Mouse (Mus musculus): ENCODE data around the gene Gm11146. TPM values are rescaled to one million over a fixed set of nuclear protein-coding genes. Genes with fewer than 3 reads are reported as not detected.
A peak's percentile ranks its signal among the peaks of the same experiment; 100 is the strongest.

The Gm11146 gene
- polyA plus RNA-seq, 1 experiment, result not detected

GRCm38 (mm10) chr16:77556446-77557105 lies 45.3 kb downstream of the Gm11146 start:
- no peaks in the 10 kb centered on the region for H3K27me3 ChIP-seq (ENCODE audit: control insufficient read depth, insufficient read depth, insufficient read length)
- no peak overlapping the region for H3K4me3 ChIP-seq (ENCODE audit: insufficient read depth, poor library complexity, severe bottlenecking)
- no peaks in the 10 kb centered on the region for H3K36me3 ChIP-seq (ENCODE audit: control insufficient read depth, insufficient read depth)
- H3K79me2 ChIP-seq (ENCODE audit: control insufficient read depth, insufficient read depth), result no peaks in the 10 kb centered on the region
- TF ChIP-seq USF1 (IDR thresholded peaks at IDR 0.05; ENCODE audit: low read depth), result no peak
- no peak for TF ChIP-seq CTCF (IDR thresholded peaks at IDR 0.05; ENCODE audit: control insufficient read depth, insufficient read depth, insufficient read length)
- no peak for TF ChIP-seq MAX (IDR thresholded peaks at IDR 0.05)
- TF ChIP-seq MYOD1 (IDR thresholded peaks at IDR 0.05; ENCODE audit: control insufficient read depth, insufficient read length, low read depth), result no peak
- no peak for TF ChIP-seq MYOG (IDR thresholded peaks at IDR 0.05; ENCODE audit: control insufficient read depth, extremely low read depth, insufficient read length)
- no peak for TF ChIP-seq CEBPB (IDR thresholded peaks at IDR 0.05; ENCODE audit: low read depth)
- no peak for TF ChIP-seq FOSL1 (IDR thresholded peaks at IDR 0.05; ENCODE audit: insufficient read depth, low read length, poor library complexity, severe bottlenecking)
- H3ac ChIP-seq (ENCODE audit: control insufficient read depth, insufficient read length, low read depth), result no peak overlapping the region
- H3K79me3 ChIP-seq (ENCODE audit: low read depth), result no peaks in the 10 kb centered on the region

DNA sequence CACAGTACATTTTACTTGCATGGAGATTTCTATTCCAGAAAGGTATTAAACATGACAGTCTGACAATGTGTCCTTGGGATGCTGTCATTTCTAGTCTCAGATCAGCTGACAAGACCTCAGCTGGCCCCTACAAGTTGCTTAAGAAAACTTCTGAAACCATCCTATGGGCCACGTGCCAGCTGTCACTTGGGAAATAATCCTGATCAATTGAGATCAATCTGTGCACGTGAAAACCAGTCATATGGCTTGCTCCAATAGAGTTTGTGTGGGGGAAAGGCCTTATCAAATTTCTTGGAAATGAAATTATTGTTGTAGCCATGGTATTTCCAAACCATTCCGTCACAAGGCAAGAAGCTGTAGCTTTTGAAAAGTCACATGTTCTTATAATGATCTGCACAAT lies 50.8 kb downstream of the Gm11146 start:
- H3K79me2 ChIP-seq (ENCODE audit: control insufficient read depth, insufficient read depth), result no peaks in the 10 kb centered on the region
- H3K4me3 ChIP-seq (ENCODE audit: insufficient read depth, poor library complexity, severe bottlenecking), result no peak overlapping the region
- H3K79me3 ChIP-seq (ENCODE audit: low read depth), result no peaks in the 10 kb centered on the region
- H3K36me3 ChIP-seq (ENCODE audit: control insufficient read depth, insufficient read depth), result no peaks in the 10 kb centered on the region
- H3ac ChIP-seq (ENCODE audit: control insufficient read depth, insufficient read length, low read depth), result no peak overlapping the region
- no peaks in the 10 kb centered on the region for H3K27me3 ChIP-seq (ENCODE audit: control insufficient read depth, insufficient read depth, insufficient read length)
- TF ChIP-seq MAX (IDR thresholded peaks at IDR 0.05), result no peak
- no peak for TF ChIP-seq MYOG (IDR thresholded peaks at IDR 0.05; ENCODE audit: control insufficient read depth, extremely low read depth, insufficient read length)
- no peak for TF ChIP-seq USF1 (IDR thresholded peaks at IDR 0.05; ENCODE audit: low read depth)
- TF ChIP-seq CEBPB (IDR thresholded peaks at IDR 0.05; ENCODE audit: low read depth), result no peak
- TF ChIP-seq CTCF (IDR thresholded peaks at IDR 0.05; ENCODE audit: control insufficient read depth, insufficient read depth, insufficient read length), result no peak
- TF ChIP-seq FOSL1 (IDR thresholded peaks at IDR 0.05; ENCODE audit: insufficient read depth, low read length, poor library complexity, severe bottlenecking), result no peak
- TF ChIP-seq MYOD1 (IDR thresholded peaks at IDR 0.05; ENCODE audit: control insufficient read depth, insufficient read length, low read depth), result no peak

Small RNAs within 50 kb of the gene (microRNA-seq; reads per million reads assigned to microRNA genes)
- gene Mir125b-2 (ENCODE audit: borderline microRNAs expressed) (389 reads per million, percentile 82 among the genes with 10 or more reads in this experiment), gene Mir99a (ENCODE audit: borderline microRNAs expressed) (21,194 reads per million, percentile 99 among the genes with 10 or more reads in this experiment), gene Mirlet7c-1 (ENCODE audit: borderline microRNAs expressed) (145 reads per million, percentile 76 among the genes with 10 or more reads in this experiment)
